Mouse (Mus musculus) cortical plate, adult 2 months (tissue): ENCODE measurements around the gene Ckb.

Source experiments
- CTCF ChIP-seq: fragments of 200-500 bp; IDR thresholded peaks from 2 replicates; pipeline ENCODE4 v1.5.1; 2011; ENCODE audit warnings: mild to moderate bottlenecking, control low read depth, low read length; ENCODE audit not compliant: insufficient read depth; ENCODE audit errors: extremely low read depth
- POLR2A ChIP-seq: fragments of 200-500 bp; IDR thresholded peaks from 2 replicates; pipeline ENCODE4 v1.6.1; 2011; ENCODE audit warnings: mild to moderate bottlenecking, low read length, control low read depth; ENCODE audit not compliant: insufficient read depth; ENCODE audit errors: extremely low read depth

- TF ChIP-seq CTCF, result no peak
- TF ChIP-seq POLR2A, result no peak
These were observed 26.3 kb upstream of the Ckb start for GRCm38 (mm10) chr12:111698346-111698913.
